Mouse (Mus musculus) kidney, adult 11 months (tissue): ENCODE results near the gene Dync2h1.
"Not testable (repeated sequence)": the region's sequence is repeated elsewhere in the genome, so short reads cannot be mapped to it uniquely, and the experiment has no call there.

ENCODE experiments used
- DNase-seq: peaks from one replicate; pipeline ENCODE4 v3.0.0; 2022

The Dync2h1 gene

DNA sequence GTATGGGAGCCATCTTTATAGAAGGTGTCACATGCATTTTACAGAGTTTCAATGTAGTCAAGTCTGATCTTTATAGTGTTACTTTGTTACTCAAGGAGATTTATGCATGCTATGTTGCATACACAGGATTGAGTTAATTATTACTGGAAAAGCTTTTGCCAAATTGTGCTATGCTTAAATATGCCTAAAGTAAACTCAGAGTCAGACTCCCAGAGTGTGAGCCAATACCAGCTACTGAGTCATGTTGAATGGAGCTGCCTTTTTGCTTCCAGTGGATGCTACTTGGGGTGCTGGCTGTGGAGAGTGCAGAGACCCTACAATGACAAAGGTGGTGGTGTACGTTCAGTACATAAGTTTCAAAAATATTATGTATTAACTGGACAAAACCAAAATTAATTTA is 169.5 kb downstream of the Dync2h1 start:
- DNase-seq: no peak

- no peak for DNase-seq
Observed at GRCm38 (mm10) chr9:7009785-7010184, 174.5 kb downstream of the Dync2h1 start.

DNA sequence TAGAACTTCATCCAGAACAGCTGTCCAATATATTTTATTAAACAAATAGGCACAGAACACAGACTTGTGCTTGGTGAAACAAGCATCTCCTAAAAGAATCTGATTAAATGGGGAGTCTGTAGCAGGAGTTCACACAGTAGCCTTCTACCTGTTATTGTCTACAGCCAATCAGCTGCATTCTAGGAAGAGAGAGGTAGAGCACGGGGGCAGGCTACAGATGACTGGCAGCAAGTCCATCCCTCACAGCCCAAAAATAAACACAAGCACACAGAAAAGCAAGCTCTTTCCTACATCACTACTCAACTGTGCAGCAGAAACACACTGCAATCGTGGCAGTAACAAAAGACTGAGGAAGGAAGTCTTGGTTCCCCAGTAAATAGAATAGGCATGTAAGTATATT is 189.4 kb downstream of the Dync2h1 start:
- DNase-seq: no peak

DNA sequence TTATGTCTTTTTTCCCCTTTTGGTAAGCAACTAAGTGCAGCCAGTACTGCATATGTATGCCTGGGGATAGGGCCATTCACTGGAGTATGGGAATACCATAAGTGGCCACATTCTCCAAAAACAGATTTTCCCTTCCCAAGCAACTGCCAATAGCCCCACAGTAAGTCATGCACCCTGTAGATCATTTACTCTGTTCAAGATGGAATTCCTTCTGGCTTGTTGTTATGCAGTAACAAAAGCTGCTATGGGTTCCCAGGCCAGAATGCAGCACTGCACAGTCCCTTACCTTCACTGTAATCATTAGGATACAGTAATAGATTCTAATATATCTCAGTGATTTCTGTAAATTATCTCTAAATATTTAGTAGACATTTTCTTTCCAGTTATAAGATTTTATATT is 190.0 kb downstream of the Dync2h1 start:
- DNase-seq: peak; percentile 40

GRCm38 (mm10) chr9:6988893-6989685 is 195.2 kb downstream of the Dync2h1 start:
- DNase-seq: no peak

- no peak for DNase-seq
Observed at GRCm38 (mm10) chr9:6986161-6986560, 198.1 kb downstream of the Dync2h1 start.

GRCm38 (mm10) chr9:6969171-6969570 is 215.1 kb downstream of the Dync2h1 start:
- DNase-seq: no peak

- DNase-seq: no peak
Observed at GRCm38 (mm10) chr9:6965006-6965405, 219.2 kb downstream of the Dync2h1 start.

- no peak for DNase-seq
Observed at GRCm38 (mm10) chr9:6958311-6958710, 225.9 kb downstream of the Dync2h1 start.

GRCm38 (mm10) chr9:6927399-6928035 is 256.7 kb downstream of the Dync2h1 start:
- no peak for DNase-seq

- DNase-seq: no peak
Observed at GRCm38 (mm10) chr9:6913471-6913870, 270.8 kb downstream of the Dync2h1 start.

DNA sequence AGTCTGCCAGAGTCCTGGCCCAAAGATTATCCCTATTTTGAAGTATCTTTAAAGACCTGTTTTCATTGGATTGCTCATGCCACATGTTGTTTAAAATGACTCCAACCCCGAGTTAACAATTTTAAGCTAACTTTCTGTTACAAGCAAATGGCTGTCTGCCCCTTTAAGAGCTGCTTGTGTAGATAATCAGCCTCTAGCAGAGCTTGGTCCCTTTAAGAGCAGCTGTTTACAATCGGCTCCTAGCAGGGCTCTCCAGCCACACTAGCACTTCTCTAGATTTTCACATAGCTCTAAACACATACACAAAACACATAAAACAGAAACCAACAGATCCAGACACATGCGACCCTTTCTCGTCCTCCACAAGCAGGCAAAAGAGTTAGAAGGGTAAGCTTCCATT is 273.7 kb downstream of the Dync2h1 start:
- DNase-seq: not testable (repeated sequence)

DNA sequence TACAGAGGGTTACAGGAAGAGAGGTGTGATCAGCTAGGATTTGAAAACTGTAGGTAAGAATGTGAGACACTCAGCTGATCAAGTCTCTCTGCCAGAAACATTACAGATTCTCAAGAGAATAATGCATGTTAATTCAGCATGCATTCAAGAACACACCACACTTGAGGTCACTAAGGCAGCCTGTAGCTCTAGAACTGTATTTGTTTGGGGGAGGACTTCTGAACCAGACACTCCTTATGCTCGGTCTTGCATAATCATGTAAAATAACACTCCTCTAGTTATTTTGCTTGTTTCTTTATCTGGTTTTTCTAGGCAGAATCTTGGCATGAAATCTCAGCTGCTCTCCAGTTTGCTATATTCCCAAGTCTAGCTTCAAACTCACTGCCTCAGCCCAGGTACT is 282.6 kb downstream of the Dync2h1 start:
- no peak for DNase-seq

DNA sequence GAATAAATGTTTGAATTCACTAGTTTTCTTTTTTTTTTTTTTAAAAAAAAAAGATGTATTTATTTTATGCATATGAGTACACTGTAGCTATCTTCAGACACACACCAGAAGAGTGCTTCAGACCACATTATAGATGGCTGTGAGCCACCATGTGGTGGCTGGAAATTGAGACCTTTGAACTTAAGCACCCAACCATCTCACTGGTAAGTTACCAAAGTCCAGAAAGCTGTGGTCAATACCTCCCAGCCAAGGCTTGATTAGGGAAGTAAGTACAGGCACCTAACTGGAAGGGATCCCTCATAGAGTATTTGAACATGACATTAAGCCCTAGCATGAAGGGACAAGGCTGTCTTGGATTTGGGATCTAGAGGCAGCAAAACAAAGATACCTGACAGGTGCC is 292.9 kb downstream of the Dync2h1 start:
- DNase-seq: no peak

- no peak for DNase-seq
Observed at GRCm38 (mm10) chr9:6881187-6881984, 302.9 kb downstream of the Dync2h1 start.
